Mouse (Mus musculus): ENCODE measurements around the gene Cyp2u1.

DNA sequence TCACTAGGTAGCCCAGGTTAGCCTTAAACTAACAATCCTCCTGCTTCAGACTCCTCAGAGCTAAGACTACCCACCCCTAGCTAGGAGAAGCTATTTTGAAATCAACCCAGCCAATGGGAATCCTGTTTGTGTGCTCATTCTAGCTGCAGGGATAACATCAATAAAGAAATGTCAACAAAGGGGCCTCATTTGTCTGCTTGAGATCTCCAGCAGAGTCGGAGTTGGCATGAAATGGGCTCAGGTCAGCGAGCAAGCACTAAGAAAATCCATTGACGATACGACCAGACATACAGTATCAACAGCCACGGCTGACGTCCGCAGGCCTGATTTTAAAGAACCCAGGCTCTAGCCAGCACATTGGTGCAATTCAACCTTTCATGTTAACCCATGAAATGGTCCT is 24.2 kb upstream of the Cyp2u1 start:
- TF ChIP-seq CTCF (IDR thresholded peaks at IDR 0.05; ENCODE audit: low read depth) (no peak), EP300 (IDR thresholded peaks at IDR 0.05; ENCODE audit: low read depth) (no peak)
